Mouse (Mus musculus) erythroblast, adult 5-6 weeks (primary cell): ENCODE data around the gene Cdyl. TPM values are rescaled to one million over a fixed set of nuclear protein-coding genes. Genes with fewer than 3 reads are reported as not detected.

Experiments
- ATAC-seq: replicated peaks from 2 replicates; pipeline ENCODE4 v1.8.0; 2016; ENCODE audit warnings: moderate number of reproducible peaks, mild to moderate bottlenecking, moderate TSS enrichment, inconsistent platforms; ENCODE audit not compliant: poor library complexity, low FRiP score, severe bottlenecking
- total RNA-seq, 2 experiments: library from RNA; stranded (forward) in 1 of 2; stranded (reverse) in 1 of 2; fragments of 150-400 nt in 1 of 2; fragments of 200-764, 138-1000 nt in 1 of 2; gene quantifications; 2 replicates each; pipeline versions ENCODE4 v1.2.3 to v1.2.4; 2015 to 2017; ENCODE audit warnings: low replicate concordance in 2 of 2

Cdyl gene
- total RNA-seq, 2 experiments from 2014 or later: 18.3 to 29.6 TPM

DNA sequence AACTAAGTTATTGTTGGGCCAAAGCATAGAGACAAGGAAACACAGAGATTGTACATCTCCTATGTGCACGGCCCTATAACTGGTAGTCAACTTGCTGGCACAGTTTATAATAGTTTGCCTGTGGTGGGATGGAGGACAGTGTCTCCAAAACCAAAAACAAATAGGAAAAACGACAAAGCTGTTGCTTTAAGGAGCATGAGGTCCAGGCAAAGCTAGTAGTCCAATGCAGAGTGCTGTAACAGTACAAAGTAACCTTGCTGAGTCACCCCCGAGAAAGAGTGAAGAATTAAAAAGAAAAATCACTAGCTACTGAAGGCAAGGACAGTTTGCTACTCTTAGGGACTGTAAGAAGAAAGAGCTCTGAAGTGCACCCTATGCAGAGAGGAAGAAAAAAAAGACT, 21.7 kb downstream of the Cdyl start:
- ATAC-seq: no peak

GRCm38 (mm10) chr13:35686273-35686672, 26.6 kb downstream of the Cdyl start:
- ATAC-seq: no peak

DNA sequence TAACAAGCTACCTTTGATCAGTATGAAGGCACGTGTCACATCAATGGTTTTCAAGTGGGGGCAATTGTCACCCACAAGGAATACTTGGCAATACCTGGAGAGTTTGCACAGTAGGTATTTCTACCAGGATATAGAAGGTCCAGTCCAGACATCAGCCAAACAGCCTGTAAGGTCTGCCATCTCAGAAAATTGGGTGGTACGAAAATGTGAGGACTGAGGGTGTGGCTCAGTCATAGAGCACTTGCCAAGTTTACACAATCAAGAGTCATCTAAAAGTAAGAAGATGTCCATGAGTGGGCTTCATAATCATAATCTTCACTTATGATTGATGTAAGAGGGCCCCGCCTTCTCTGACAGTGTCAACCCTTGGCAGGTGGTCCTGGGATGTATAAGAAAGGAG, 29.9 kb downstream of the Cdyl start:
- peak; percentile 71 for ATAC-seq

DNA sequence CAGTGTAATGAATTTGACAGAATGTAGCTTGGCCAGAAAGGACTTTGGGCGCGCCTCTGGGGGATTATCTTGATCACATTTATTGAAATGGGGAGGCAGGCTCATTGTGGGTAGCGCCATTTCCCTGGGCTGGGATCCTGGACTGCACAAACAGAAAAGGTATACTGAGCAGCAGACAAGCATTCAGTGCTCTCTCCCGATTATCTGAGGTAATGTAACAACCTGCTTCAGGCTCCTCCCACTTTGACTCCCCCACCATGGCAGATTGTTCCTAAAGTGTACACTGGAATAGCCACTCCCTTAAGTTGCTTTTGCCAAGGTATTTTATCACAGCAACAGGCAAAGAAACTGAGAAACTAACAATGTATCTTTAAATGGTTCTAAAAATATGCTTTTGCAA, 58.0 kb downstream of the Cdyl start:
- no peak for ATAC-seq

DNA sequence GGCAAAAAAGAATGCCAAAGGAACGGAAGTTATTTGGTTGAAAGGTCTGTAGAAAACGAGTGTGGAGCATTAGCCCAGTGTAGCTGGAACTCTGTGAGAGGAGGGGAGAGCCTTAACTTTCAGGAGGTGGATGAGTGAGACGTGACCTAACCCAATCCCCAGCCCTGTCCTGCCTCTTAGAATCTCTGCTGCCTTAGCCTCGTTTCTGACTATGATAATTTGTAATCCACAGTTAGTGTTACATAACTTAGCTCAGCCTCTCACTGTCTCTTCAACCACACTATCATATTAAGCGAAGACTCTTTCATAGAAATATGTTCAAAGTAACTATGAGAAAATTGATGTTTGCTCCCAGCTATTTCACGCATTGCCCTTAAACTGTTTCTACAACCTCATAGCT, 59.9 kb downstream of the Cdyl start:
- ATAC-seq: no peak

DNA sequence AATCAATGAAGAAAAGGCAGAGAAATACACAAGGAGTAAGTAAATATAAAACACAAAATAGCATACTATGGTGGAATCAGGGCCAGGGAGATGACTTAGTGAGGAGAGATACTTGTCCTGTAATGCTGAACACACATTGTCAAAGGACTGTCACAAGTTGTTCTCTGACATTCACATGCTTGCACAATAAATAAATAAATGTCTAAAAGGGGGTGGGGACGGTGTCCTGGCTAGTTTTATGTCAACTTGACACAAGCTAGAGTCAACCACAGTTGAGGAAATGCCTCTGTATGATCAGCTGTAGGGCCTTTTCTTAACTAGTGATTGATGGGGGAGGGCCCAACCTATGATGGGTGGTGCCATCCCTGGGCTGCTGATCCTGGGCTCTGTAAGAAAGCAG, 63.4 kb downstream of the Cdyl start:
- no peak for ATAC-seq

GRCm38 (mm10) chr13:35726025-35726424, 66.4 kb downstream of the Cdyl start:
- no peak for ATAC-seq

DNA sequence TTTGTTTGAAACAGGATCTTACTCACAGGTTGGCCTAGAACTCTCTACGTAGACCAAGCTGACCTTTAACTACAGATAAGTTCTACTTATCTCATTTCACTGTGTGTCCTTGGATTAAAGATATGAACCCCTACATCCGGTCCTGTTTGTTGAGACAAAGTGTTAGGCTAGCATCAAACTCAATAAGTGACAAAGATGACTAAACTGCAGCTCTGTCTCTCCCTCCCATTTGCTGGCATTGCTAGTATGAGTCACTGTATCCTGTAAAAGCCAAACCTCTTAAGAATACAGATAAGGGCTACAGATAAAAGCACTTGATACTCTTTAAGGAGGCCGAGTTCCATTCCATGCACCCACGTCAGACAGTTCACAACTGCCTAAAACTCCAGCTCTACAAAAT, 72.5 kb downstream of the Cdyl start:
- ATAC-seq: no peak

GRCm38 (mm10) chr13:35732891-35733596, 73.4 kb downstream of the Cdyl start:
- ATAC-seq: peak; percentile 94

GRCm38 (mm10) chr13:35737565-35737964, 77.9 kb downstream of the Cdyl start:
- ATAC-seq: no peak

GRCm38 (mm10) chr13:35738210-35738609, 78.6 kb downstream of the Cdyl start:
- no peak for ATAC-seq

- no peak for ATAC-seq
These were observed 79.8 kb downstream of the Cdyl start for GRCm38 (mm10) chr13:35739473-35739872.

- ATAC-seq: peak; percentile 63
These were observed 80.8 kb downstream of the Cdyl start for GRCm38 (mm10) chr13:35740301-35741039.

- peak; percentile 70 for ATAC-seq
These were observed 81.5 kb downstream of the Cdyl start for GRCm38 (mm10) chr13:35741040-35741619.

DNA sequence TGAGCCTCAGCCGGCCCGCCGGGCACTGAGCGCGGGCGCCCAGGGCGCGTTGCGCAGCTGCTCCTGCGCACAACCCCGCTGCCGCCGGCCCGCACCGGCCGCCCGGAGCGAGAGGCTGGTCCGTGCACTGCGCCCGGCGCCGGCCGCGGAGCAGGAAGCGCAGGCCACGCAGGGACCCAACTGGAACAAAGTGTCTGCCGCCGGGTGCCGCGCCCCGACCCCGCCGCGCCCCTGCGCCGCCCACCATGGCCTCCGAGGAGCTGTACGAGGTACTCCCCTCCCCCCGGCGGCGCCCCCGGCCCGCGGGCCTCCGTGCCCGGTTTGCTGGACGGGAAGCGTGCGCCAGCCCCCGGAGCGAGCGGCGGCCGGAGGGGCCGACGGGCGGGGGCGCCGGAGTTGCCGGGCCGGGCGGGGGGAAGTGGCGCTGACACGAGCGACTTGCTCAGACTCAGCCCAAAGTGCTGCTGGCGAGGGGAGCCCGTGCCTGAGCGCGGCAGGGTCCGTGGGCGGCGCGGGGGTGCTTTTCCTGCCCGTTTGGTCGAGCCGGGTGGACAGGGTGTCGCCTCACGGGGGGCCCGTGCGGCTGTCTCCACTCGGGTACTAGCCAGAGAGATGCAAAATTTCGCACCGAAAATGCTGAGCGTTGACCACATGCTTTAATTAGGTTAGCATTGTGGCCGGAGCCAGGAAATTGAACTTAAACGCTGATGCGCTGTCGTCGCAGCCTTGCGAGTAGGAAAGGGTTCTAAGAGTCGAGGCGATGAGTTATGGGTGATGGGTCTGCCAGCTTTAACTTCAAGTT, 82.2 kb downstream of the Cdyl start:
- ATAC-seq: peak; percentile 14; the same call in 1 of the 2 replicates

DNA sequence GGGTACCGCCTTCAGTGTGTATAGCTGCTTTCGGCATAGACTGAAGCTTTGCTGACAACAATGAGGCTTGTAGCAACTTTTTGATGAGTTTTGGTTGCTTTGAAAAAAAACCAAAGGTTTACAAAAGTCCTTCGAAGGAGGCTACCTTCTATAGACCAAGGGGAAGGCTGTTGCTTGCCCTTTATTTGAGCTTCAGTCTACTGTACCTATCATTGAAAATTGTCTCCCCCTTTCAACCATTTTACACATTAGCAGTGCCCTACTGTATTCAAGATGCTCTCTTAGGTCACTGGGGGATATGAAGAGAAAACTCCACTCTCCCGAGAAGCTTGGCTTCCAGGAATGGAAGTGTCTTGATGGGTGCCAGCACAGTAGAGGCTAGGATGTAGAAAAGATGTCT, 83.1 kb downstream of the Cdyl start:
- no peak for ATAC-seq

DNA sequence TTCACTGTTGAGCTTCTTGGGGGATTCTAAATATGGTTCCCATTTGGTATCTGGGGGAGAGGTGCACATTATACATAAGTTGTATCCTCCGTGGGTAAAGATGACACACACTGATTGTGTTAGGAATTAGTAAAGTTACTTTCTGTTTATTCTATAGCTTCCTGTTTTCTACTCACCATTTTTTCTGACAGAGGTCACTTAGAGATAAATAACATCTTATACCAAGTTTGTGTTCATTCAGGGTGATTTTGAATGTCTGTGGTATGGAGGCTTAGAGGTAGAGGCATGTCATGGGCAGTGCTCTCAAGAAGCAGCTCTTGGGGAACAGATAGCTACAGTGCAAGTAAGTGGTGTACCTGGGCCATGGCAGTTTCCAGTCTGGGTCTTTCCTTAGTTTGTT, 83.6 kb downstream of the Cdyl start:
- no peak for ATAC-seq

GRCm38 (mm10) chr13:35749194-35749593, 89.6 kb downstream of the Cdyl start:
- ATAC-seq: no peak

DNA sequence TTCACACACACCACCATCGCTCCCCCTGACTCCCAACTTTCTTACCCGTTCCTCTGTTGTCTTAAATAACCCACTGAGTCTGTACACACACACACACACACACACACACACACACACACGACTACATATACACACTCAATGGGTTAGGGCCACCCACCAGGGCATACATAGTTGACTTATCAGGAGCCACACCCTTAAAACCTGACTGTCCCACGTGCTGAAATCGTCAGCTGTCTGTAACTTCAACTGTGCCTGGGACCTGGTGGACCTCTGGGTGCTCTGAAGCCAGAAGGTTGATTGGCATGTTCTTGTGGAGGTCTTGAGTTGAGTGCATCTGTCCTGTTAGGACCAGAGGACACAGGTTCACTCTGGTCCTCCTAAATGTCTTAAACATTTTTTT, 90.0 kb downstream of the Cdyl start:
- peak; percentile 69 for ATAC-seq

GRCm38 (mm10) chr13:35752046-35752445, 92.4 kb downstream of the Cdyl start:
- ATAC-seq: no peak
